Mouse (Mus musculus) cerebellum, adult (tissue): ENCODE results near the gene Cdh13.

Source experiments
- ATAC-seq: cut with Nextera tagmentation; 2 replicates; pipeline ENCODE4 v1.9.2; 2017; ENCODE audit warnings: mild to moderate bottlenecking, moderate library complexity, mixed read lengths; ENCODE audit not compliant: insufficient number of reproducible peaks, low FRiP score, low TSS enrichment

The Cdh13 gene

GRCm38 (mm10) chr8:118290266-118290665, 6.7 kb downstream of the Cdh13 start:
- no peak for ATAC-seq

DNA sequence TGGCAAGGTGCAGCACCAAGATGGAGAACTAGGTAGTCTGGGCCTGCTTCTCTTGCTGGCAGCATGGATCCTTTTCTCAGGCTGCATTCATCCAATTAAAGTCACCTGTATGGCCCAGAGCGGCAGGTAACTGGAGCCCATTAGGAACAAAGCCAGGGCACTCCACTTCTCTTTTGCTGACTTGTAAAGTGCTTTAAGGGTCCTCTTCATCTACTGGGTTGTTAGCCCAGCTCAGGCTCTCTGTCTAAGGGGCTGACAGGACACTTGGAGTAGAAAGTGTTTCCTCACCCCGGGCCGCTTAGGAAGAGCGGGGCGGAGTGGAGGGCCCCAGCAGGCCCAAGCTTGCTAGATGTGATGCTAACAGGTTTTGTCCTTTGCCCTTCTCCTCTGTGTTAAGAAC, 12.9 kb downstream of the Cdh13 start:
- ATAC-seq: no peak

GRCm38 (mm10) chr8:118306957-118307356, 23.4 kb downstream of the Cdh13 start:
- no peak for ATAC-seq

GRCm38 (mm10) chr8:118309106-118309505, 25.6 kb downstream of the Cdh13 start:
- no peak for ATAC-seq

- 0 out of 2 replicates have a peak, but pooled peaks have one; percentile 16 for ATAC-seq
Observed at GRCm38 (mm10) chr8:118313426-118314187, 30.1 kb downstream of the Cdh13 start.

DNA sequence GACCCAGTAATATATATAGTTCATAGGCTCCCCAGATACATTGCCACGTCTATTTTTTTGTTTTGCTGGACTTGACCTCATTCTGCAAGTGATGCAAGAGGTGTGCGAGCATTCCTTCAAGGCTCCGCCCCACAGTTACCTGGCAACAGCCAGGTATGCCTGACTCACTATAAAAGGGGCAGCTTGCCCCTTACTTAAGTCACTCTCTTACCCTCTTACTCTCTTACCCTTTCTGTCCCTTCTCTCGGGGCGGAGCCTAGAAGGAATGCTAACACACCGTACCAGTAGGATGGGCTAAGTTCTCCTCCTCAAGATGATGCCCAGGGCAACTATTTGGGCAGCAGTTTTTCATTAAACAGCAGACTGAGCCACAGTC, 30.6 kb downstream of the Cdh13 start:
- no peak for ATAC-seq

DNA sequence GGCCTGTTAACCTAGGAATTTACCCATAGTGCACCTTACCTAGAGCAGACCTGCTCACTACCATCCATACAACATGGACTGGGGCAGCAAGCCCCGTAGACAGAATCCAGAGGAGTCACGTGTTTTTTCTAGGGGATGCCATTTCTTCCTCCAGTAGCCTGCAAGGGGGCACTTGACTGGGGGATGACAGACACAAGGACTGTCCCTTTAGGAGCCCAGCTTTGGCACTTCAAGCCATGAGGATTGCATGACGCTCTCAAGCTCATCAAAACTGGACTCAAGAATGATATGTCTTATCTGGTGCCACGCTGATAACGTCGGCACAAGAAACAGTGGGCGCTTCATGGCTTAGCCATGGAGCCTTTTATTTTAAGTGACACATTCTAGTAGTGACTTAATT, 31.4 kb downstream of the Cdh13 start:
- no peak for ATAC-seq

DNA sequence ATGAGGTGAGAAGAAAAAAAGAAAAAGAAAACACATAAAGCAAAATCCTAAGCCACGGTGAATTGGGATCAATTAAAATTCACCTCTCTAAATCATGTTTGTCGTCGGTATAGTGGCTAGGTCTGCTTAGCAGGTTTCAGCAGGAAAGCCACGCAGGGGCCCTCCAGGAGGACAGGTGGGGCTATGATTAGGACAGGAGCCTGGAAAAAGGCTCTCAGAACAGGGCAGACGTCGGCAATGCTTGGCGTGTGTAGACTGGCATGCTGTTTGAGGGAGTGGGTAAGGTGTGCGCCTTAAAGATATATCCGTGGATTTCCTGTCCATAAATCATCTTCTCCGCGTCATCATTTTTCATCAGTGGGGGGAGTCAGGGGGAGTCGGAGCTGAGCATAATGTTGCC, 32.9 kb downstream of the Cdh13 start:
- no peak for ATAC-seq

- no peak for ATAC-seq
Observed at GRCm38 (mm10) chr8:118320566-118320965, 37.0 kb downstream of the Cdh13 start.

GRCm38 (mm10) chr8:118323421-118323820, 39.9 kb downstream of the Cdh13 start:
- no peak for ATAC-seq

DNA sequence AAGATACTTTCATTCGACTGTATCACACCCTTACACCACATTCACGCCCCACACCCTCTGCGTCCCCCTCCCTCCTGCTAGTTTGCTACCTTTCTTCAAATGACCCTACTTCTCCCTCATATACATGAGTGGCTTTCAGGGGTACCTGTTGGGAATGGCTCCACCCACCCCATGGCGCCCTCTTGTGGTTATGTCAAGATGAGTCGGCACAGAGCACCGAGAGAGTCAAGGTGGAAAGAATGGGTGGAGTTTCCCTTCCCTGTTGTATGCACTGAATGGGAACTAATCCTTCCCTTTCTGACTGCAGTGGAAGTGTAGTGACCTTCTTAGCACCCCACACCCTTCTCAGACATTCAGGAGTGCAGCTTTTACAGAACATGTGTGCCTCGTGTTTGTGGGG, 51.4 kb downstream of the Cdh13 start:
- ATAC-seq: no peak

DNA sequence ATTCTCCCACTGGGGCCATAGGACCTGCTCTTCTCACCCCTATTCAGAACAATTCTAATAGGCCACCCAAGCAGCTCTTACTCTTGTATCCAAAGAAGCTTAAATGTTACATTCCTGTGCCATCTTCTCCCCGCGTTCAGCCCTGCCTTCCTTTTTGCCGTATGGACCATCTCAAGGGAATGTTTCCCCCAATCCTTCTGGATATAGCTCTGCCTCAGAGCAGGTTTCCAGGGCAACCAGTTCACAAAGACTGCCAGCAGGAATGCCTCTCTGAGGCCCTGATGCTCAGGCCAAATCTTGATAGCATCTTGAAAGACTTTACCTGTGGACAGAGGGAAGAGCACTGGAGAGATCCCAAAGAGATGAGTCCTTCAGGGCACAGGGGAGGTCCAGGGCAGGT, 56.2 kb downstream of the Cdh13 start:
- ATAC-seq: no peak

DNA sequence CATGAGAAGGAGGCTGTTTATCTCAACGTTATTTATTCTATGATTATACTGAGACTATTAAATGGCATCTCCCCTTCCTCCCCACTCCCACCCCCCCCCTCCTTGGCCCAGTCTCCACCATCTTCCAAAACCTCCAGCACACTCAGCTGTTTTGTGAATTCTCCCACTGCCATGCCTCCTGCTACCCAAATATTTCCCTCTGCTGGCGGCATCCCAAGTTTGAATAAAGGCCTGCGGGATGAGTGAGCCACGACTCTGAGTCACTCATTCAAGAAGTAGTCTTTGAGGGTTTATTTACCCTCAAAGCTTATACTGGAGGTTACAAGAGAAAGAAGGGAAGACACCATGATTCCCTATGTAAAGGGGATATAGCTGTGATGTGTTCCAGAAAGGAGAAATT, 59.7 kb downstream of the Cdh13 start:
- ATAC-seq: no peak

- ATAC-seq: no peak
Observed at GRCm38 (mm10) chr8:118348710-118349489, 65.4 kb downstream of the Cdh13 start.

DNA sequence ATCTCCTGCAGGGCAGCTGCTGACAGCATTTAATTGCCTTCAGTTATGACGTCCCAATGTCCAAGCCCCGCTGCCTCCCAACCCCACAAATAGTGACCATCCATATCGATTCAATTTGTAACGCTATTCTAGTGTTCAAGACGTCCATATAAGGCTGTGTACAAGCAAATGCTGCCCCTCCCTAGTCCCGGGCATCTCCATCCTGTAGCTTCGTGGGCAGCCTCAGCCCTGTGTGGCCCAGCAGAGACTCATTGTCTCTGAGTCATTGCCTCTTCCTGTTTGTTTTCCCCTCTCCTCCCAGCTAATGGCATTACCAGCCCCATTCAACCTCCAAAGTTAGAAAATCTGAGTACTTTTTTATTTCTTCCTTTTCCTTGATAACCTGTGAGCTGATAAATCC, 66.6 kb downstream of the Cdh13 start:
- ATAC-seq: no peak

DNA sequence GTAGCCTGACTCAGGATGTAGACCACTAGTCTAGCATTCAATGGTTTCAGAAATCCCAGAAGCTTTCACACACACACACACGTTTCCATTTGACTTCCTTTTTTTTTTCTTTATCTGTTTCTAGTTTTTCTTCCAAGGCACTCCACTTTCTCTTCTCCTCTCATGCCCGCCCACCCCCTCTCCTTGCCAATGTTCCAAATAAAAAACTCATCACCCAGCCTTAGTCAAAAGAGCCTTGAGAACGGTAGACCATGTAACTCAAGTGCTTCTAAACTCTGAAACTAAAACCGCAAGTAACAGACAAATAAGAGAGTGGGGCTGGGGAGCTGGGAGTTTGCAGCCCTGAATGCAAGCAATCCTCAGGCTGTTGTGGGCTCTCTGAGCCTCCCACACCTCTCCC, 69.5 kb downstream of the Cdh13 start:
- no peak for ATAC-seq

GRCm38 (mm10) chr8:118357067-118357466, 73.5 kb downstream of the Cdh13 start:
- ATAC-seq: no peak

GRCm38 (mm10) chr8:118357596-118357995, 74.1 kb downstream of the Cdh13 start:
- ATAC-seq: no peak

GRCm38 (mm10) chr8:118363781-118364180, 80.2 kb downstream of the Cdh13 start:
- no peak for ATAC-seq

GRCm38 (mm10) chr8:118373092-118373491, 89.6 kb downstream of the Cdh13 start:
- no peak for ATAC-seq

DNA sequence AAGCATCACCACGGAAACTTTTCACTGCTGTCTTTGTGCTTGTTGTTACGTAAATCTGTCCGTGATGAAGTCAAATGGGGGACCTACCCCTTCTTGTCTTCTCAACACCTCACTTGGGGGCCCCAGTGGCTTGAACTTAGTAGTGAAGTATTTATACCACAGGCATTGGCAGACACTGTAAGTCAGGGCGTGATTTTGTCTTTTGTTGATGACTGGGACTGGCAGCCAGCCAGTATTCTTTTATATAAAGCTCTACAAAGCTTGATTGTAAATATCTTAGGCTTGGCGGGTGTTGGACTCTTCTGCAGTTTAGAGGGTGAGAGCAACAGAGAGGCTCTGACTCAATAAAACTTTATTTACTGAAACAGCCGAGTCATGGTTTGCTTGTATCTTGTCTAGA, 91.2 kb downstream of the Cdh13 start:
- no peak for ATAC-seq

GRCm38 (mm10) chr8:118376791-118377190, 93.3 kb downstream of the Cdh13 start:
- no peak for ATAC-seq
